Mouse (Mus musculus): ENCODE measurements at regions not wholly inside any gene's neighbourhood (a gene's known extent, or its start where the extent isn't known, plus 50 kb on each side); places are given as distances from the start of the nearest gene placed in this dataset.

- DNase-seq (ENCODE audit: low read depth) = no peak
These were observed 393.7 kb downstream of the Gm45692 start for GRCm38 (mm10) chr8:26513001-26513400.

GRCm38 (mm10) chr8:26524237-26524636 lies 404.9 kb downstream of the Gm45692 start:
- DNase-seq (ENCODE audit: low read depth) = no peak

- DNase-seq (ENCODE audit: low read depth) = no peak
These were observed 407.3 kb downstream of the Gm45692 start for GRCm38 (mm10) chr8:26526474-26527185.

GRCm38 (mm10) chr8:26527186-26527580 lies 407.8 kb downstream of the Gm45692 start:
- DNase-seq (ENCODE audit: low read depth) = no peak

- DNase-seq (ENCODE audit: low read depth) = no peak
These were observed 410.6 kb downstream of the Gm45692 start for GRCm38 (mm10) chr8:26529921-26530320.

GRCm38 (mm10) chr8:26533444-26534421 lies 414.4 kb downstream of the Gm45692 start:
- no peak for DNase-seq (ENCODE audit: low read depth)

GRCm38 (mm10) chr8:26535816-26536215 lies 416.5 kb downstream of the Gm45692 start:
- DNase-seq (ENCODE audit: low read depth) = no peak

GRCm38 (mm10) chr8:26553691-26554090 lies 423.4 kb upstream of the Zfp703 start:
- no peak for DNase-seq (ENCODE audit: low read depth)

GRCm38 (mm10) chr8:26559196-26559595 lies 417.9 kb upstream of the Zfp703 start:
- peak; percentile 10 for DNase-seq (ENCODE audit: low read depth)

GRCm38 (mm10) chr8:26563151-26563550 lies 414.0 kb upstream of the Zfp703 start:
- DNase-seq (ENCODE audit: low read depth) = no peak

- no peak for DNase-seq (ENCODE audit: low read depth)
These were observed 412.9 kb upstream of the Zfp703 start for GRCm38 (mm10) chr8:26564254-26564653.

GRCm38 (mm10) chr8:26568423-26569060 lies 408.6 kb upstream of the Zfp703 start:
- no peak for DNase-seq (ENCODE audit: low read depth)

- no peak for DNase-seq (ENCODE audit: low read depth)
These were observed 388.3 kb upstream of the Zfp703 start for GRCm38 (mm10) chr8:26588841-26589240.

GRCm38 (mm10) chr8:26590591-26591212 lies 386.4 kb upstream of the Zfp703 start:
- no peak for DNase-seq (ENCODE audit: low read depth)

GRCm38 (mm10) chr8:26591266-26591665 lies 385.9 kb upstream of the Zfp703 start:
- DNase-seq (ENCODE audit: low read depth) = no peak

GRCm38 (mm10) chr8:26593536-26594368 lies 383.4 kb upstream of the Zfp703 start:
- no peak for DNase-seq (ENCODE audit: low read depth)

GRCm38 (mm10) chr8:26594369-26594920 lies 382.7 kb upstream of the Zfp703 start:
- no peak for DNase-seq (ENCODE audit: low read depth)

GRCm38 (mm10) chr8:26595431-26596018 lies 381.6 kb upstream of the Zfp703 start:
- DNase-seq (ENCODE audit: low read depth) = no peak

GRCm38 (mm10) chr8:26596665-26597362 lies 380.3 kb upstream of the Zfp703 start:
- DNase-seq (ENCODE audit: low read depth) = no peak

GRCm38 (mm10) chr8:26598520-26598919 lies 378.6 kb upstream of the Zfp703 start:
- no peak for DNase-seq (ENCODE audit: low read depth)

All from NIH3T3 (cell line).